Mouse (Mus musculus): ENCODE results near the gene Tmprss3. TPM values are rescaled to one million over a fixed set of nuclear protein-coding genes. Genes with fewer than 3 reads are reported as not detected.

Tmprss3 gene
- total RNA-seq, 2 experiments from 2014 or later = 2.6 TPM; not detected in 1

- no peak for ATAC-seq (replicated peaks; ENCODE audit: low FRiP score, low TSS enrichment, poor library complexity, severe bottlenecking)
Measured at GRCm38 (mm10) chr17:31145998-31146397, 52.8 kb downstream of the Tmprss3 start.

- no peak for ATAC-seq (replicated peaks; ENCODE audit: low FRiP score, low TSS enrichment, poor library complexity, severe bottlenecking)
Measured at GRCm38 (mm10) chr17:31144040-31145037, 54.4 kb downstream of the Tmprss3 start, which contains the start of gene Tff2. Gene Tff2, minus strand, starts transcription at chr17:31144282.

- ATAC-seq (replicated peaks; ENCODE audit: low FRiP score, low TSS enrichment, poor library complexity, severe bottlenecking) = no peak
Measured at GRCm38 (mm10) chr17:31142116-31142515, 56.7 kb downstream of the Tmprss3 start.

- ATAC-seq (replicated peaks; ENCODE audit: low FRiP score, low TSS enrichment, poor library complexity, severe bottlenecking) = peak; percentile 85
Measured at GRCm38 (mm10) chr17:31138398-31138797, 60.4 kb downstream of the Tmprss3 start.

GRCm38 (mm10) chr17:31136821-31137220 is 62.0 kb downstream of the Tmprss3 start:
- ATAC-seq (replicated peaks; ENCODE audit: low FRiP score, low TSS enrichment, poor library complexity, severe bottlenecking) = no peak

GRCm38 (mm10) chr17:31136291-31136690 is 62.5 kb downstream of the Tmprss3 start:
- ATAC-seq (replicated peaks; ENCODE audit: low FRiP score, low TSS enrichment, poor library complexity, severe bottlenecking) = no peak

GRCm38 (mm10) chr17:31134913-31135312 is 63.9 kb downstream of the Tmprss3 start:
- no peak for ATAC-seq (replicated peaks; ENCODE audit: low FRiP score, low TSS enrichment, poor library complexity, severe bottlenecking)

- ATAC-seq (replicated peaks; ENCODE audit: low FRiP score, low TSS enrichment, poor library complexity, severe bottlenecking) = no peak
Measured at GRCm38 (mm10) chr17:31133776-31134175, 65.0 kb downstream of the Tmprss3 start.

- ATAC-seq (replicated peaks; ENCODE audit: low FRiP score, low TSS enrichment, poor library complexity, severe bottlenecking) = no peak
Measured at GRCm38 (mm10) chr17:31131269-31131821, 67.4 kb downstream of the Tmprss3 start.

GRCm38 (mm10) chr17:31129452-31129851 is 69.3 kb downstream of the Tmprss3 start, which contains the start of gene Tff3:
Gene Tff3, minus strand, starts transcription at chr17:31129646.
- no peak for ATAC-seq (replicated peaks; ENCODE audit: low FRiP score, low TSS enrichment, poor library complexity, severe bottlenecking)

Other genes starting within 250 kb of the Tmprss3 start
- not detected in 2 replicates for gene Umodl1, start 244.3 kb downstream of the Tmprss3 start, total RNA-seq (2014; fragmentation: Nextera tagmentation)
- gene Umodl1, start 244.3 kb downstream of the Tmprss3 start, total RNA-seq (2017) = not detected in 2 replicates
- 5.4 and 8.5 TPM in 2 replicates for gene Abcg1, start 141.3 kb downstream of the Tmprss3 start, total RNA-seq (2014; fragmentation: Nextera tagmentation)
- gene Abcg1, start 141.3 kb downstream of the Tmprss3 start, total RNA-seq (2017) = 5.1 and 9.6 TPM in 2 replicates
- gene Tff3, start 69.3 kb downstream of the Tmprss3 start, total RNA-seq (2014; fragmentation: Nextera tagmentation) = not detected in 2 replicates
- gene Tff3, start 69.3 kb downstream of the Tmprss3 start, total RNA-seq (2017) = not detected in 2 replicates
- gene Tff2, start 54.7 kb downstream of the Tmprss3 start, total RNA-seq (2014; fragmentation: Nextera tagmentation) = not detected in 2 replicates
- not detected in 2 replicates for gene Tff2, start 54.7 kb downstream of the Tmprss3 start, total RNA-seq (2017)
- not detected in 2 replicates for gene Tff1, start 33.7 kb downstream of the Tmprss3 start, total RNA-seq (2014; fragmentation: Nextera tagmentation)
- gene Tff1, start 33.7 kb downstream of the Tmprss3 start, total RNA-seq (2017) = not detected in 2 replicates
- 42.5 and 53.9 TPM in 2 replicates for gene Ubash3a, start 8.9 kb upstream of the Tmprss3 start, total RNA-seq (2014; fragmentation: Nextera tagmentation)
- gene Ubash3a, start 8.9 kb upstream of the Tmprss3 start, total RNA-seq (2017) = 34.0 and 45.9 TPM in 2 replicates
- 6.8 TPM in 1 of 2 replicates, not detected in the other for gene Rsph1, start 78.4 kb upstream of the Tmprss3 start, total RNA-seq (2014; fragmentation: Nextera tagmentation)
- 0.95 TPM in 1 of 2 replicates, not detected in the other for gene Rsph1, start 78.4 kb upstream of the Tmprss3 start, total RNA-seq (2017)
- gene Slc37a1, start 87.8 kb upstream of the Tmprss3 start, total RNA-seq (2014; fragmentation: Nextera tagmentation) = 7.8 and 13.8 TPM in 2 replicates
- gene Slc37a1, start 87.8 kb upstream of the Tmprss3 start, total RNA-seq (2017) = 3.6 and 8.6 TPM in 2 replicates
- gene Pde9a, start 187.2 kb upstream of the Tmprss3 start, total RNA-seq (2014; fragmentation: Nextera tagmentation) = 1.4 and 3.2 TPM in 2 replicates
- not detected in 2 replicates for gene Pde9a, start 187.2 kb upstream of the Tmprss3 start, total RNA-seq (2017)

Measured in megakaryocyte-erythroid progenitor cell, adult 5-6 weeks (primary cell).